Mouse (Mus musculus) thymus, postnatal 0 days (tissue): ENCODE measurements at regions not wholly inside any gene's neighbourhood (a gene's known extent, or its start where the extent isn't known, plus 50 kb on each side); places are given as distances from the start of the nearest gene placed in this dataset.
"Not testable (repeated sequence)": the region's sequence is repeated elsewhere in the genome, so short reads cannot be mapped to it uniquely, and the experiment has no call there.

ENCODE experiments used
- DNase-seq: peaks from one replicate; pipeline ENCODE4 v3.0.0-alpha.2; 2015; ENCODE audit warnings: low spot score

- peak; percentile 59 for DNase-seq
Measured at GRCm38 (mm10) chr3:9067048-9067447, 542.8 kb downstream of the Zfp704 start.

GRCm38 (mm10) chr3:9066374-9066773, 543.5 kb downstream of the Zfp704 start:
- DNase-seq: no peak

GRCm38 (mm10) chr3:9065892-9066291, 544.0 kb downstream of the Zfp704 start:
- DNase-seq: no peak

- DNase-seq: peak; percentile 43
Measured at GRCm38 (mm10) chr3:9064266-9065031, 545.4 kb downstream of the Zfp704 start.

GRCm38 (mm10) chr3:9063662-9064061, 546.2 kb downstream of the Zfp704 start:
- DNase-seq: no peak

GRCm38 (mm10) chr3:9061396-9061795, 548.5 kb downstream of the Zfp704 start:
- DNase-seq: no peak

GRCm38 (mm10) chr3:9057703-9058102, 552.2 kb downstream of the Zfp704 start:
- not testable (repeated sequence) for DNase-seq

GRCm38 (mm10) chr3:9056846-9057245, 553.0 kb downstream of the Zfp704 start:
- no peak for DNase-seq

GRCm38 (mm10) chr3:9055780-9056179, 554.1 kb downstream of the Zfp704 start:
- no peak for DNase-seq
